Mouse (Mus musculus) megakaryocyte, embryonic 14.5 days (primary cell): Measurements from ENCODE around the gene Gpx4. TPM values are rescaled to one million over a fixed set of nuclear protein-coding genes. Genes with fewer than 3 reads are reported as not detected.

Source experiments
- H3K27me3 ChIP-seq: replicated peaks from 2 replicates; pipeline ENCODE3; 2012; ENCODE audit warnings: inconsistent platforms
- H3K36me3 ChIP-seq: replicated peaks from 2 replicates; pipeline ENCODE3; 2012; ENCODE audit warnings: low read length, inconsistent platforms, mixed read lengths
- H3K4me1 ChIP-seq: 2 replicates; pipeline ENCODE4 v1.6.1; 2012; ENCODE audit warnings: inconsistent platforms
- H3K4me3 ChIP-seq: replicated peaks from 2 replicates; pipeline ENCODE3; 2012; ENCODE audit warnings: moderate library complexity, mild to moderate bottlenecking, inconsistent platforms
- H3K9me3 ChIP-seq: 2 replicates; pipeline ENCODE4 v1.6.1; 2012; ENCODE audit warnings: inconsistent platforms
- FLI1 ChIP-seq: IDR thresholded peaks from 2 replicates; pipeline ENCODE4 v1.6.1; 2012; ENCODE audit warnings: low read length, inconsistent platforms, mixed read lengths
- GATA1 ChIP-seq: IDR thresholded peaks from 3 replicates; pipeline ENCODE4 v1.6.1; 2012; ENCODE audit warnings: mixed read lengths, low read length, inconsistent platforms, borderline replicate concordance
- polyA plus RNA-seq: library from polyadenylated mRNA; stranded (reverse); fragments of >175 nt; gene quantifications from 2 replicates; pipeline ENCODE4 v1.2.3, GENCODE M21; 2012; ENCODE audit warnings: low replicate concordance; ENCODE audit not compliant: insufficient read depth

The Gpx4 gene
- polyA plus RNA-seq, 1 experiment = 9,172 TPM

DNA sequence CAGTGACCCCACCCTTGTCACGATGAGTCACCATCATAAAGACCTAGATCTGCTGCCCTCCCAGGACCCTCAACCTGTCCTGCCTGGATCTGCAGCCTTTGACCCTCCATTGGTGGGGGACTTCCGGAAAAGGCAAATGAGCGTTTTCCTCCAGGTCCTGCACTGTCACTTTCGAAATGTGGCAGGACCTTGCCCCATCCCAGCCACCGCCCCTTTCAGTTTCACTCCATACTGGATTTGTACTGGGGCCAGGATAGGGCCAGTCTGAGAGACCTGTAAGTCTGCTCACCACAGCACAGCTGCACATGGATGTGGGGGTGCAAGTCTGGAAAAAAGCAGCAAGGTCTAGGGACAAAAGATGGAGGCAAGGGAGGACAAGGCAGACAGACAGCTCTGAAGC is 51.7 kb downstream of the Gpx4 start:
- Histone ChIP-seq H3K36me3 (peaks cover 65% of the 10 kb centered on the region), H3K4me3 (peak overlapping the region; percentile 79), H3K9me3 (no peaks in the 10 kb centered on the region), H3K27me3 (no peaks in the 10 kb centered on the region), H3K4me1 (peaks cover 94% of the 10 kb centered on the region)
- TF ChIP-seq GATA1 (no peak), FLI1 (no peak)

DNA sequence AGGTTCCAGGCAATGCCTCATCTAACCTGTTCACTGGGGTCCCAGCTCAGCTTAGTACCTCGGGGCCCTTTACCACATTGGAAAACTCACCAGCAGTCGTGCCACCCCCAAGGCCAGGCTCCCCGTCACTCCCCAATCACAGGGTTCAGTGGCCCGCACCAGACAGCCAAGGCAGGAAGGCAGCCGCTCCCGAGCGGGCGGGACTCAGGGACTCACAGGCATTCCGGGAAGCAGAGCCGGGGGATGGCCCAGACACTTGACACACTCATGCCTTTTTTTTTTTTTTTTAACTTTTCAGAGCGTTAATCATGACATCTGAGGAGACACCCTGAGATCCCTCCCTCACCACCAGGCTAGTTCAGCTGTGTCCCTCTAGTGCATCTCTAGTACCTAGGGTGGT is 54.0 kb downstream of the Gpx4 start:
- peaks cover 94% of the 10 kb centered on the region for H3K4me1 ChIP-seq
- H3K4me3 ChIP-seq = peak overlapping the region; percentile 97
- TF ChIP-seq GATA1 (no peak), FLI1 (no peak)
- H3K27me3 ChIP-seq = no peaks in the 10 kb centered on the region
- H3K36me3 ChIP-seq = peaks cover 43% of the 10 kb centered on the region
- H3K9me3 ChIP-seq = no peaks in the 10 kb centered on the region

DNA sequence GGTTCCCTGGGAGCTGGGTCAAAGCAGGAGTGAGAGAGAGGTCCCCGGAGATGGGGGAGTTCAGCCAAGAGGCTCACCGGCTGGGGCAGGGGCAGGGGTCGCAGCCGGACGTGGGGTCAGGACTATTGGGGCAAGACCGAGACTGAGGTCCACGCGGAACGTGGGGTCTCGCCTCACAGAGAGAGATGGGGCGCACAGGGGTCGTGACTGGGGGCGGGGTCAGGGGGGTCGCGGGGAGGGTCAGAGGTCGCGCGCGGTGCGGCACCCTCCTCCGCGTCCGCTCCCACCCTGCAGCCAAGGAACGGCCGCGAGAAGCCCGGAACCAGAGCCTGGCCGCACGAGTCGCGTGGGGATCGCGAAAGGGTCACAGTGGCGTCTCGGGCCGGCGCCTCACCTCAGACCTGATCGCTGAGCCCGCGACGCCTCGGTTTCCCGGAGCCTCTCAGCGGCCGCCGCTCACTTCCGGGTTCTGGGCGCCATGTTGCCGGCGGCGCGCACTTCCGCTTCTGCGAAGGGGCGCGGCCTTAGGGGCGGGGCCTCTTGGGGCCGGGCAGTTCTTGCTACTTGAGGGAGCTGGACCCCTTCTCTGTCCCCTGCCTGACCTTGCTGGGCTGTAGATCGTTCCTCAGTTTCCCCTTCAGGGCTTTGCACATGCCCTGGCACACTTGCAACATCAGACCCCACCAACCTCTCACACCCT is 55.4 kb downstream of the Gpx4 start:
- Histone ChIP-seq H3K4me1 (peaks cover 88% of the 10 kb centered on the region), H3K27me3 (no peaks in the 10 kb centered on the region), H3K9me3 (no peaks in the 10 kb centered on the region), H3K36me3 (peaks cover 32% of the 10 kb centered on the region), H3K4me3 (peak overlapping the region; percentile 97)
- TF ChIP-seq FLI1 (no peak), GATA1 (no peak)

DNA sequence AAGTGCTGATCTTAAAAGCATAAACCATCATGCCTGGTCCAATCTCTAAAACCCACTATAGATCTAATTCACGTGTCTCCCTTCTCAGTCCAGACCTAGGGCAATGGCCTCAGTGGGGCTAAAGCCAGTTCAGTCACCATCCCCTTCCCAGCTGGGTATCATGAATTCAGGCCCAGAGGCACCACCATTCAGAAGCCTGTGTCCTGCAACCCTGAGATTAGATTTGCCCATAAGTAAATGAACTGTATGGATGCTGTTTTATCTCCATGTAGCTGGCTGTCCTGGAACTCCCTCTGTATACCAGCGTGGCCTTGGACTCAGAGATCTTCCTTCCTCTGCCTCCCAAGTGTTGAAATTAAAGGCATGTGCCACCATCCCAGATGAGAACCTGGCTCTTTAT is 56.1 kb downstream of the Gpx4 start:
- peaks cover 29% of the 10 kb centered on the region for H3K36me3 ChIP-seq
- no peaks in the 10 kb centered on the region for H3K9me3 ChIP-seq
- H3K4me3 ChIP-seq = peak overlapping the region; percentile 97
- H3K27me3 ChIP-seq = no peaks in the 10 kb centered on the region
- TF ChIP-seq GATA1 = no peak
- TF ChIP-seq FLI1 = no peak
- peaks cover 88% of the 10 kb centered on the region for H3K4me1 ChIP-seq

DNA sequence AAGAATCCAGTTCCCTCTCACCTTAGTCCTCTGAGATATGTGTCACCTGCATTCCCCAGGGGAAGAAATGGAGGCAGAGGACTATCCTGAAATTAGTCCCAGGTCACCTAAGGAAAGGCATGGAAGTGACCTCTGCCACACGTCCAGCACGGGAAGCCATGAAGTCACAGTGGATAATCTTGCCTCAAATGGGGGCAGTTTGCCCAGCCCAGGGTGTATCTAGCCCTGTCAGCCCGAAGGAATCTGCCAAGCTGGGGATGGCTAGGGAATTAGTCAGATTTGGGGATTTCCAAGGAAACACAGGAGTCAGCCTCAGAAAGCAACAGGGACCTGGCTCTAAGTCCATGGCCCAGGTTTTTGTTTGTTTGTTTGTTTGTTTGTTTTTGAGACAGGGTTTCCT is 57.2 kb downstream of the Gpx4 start:
- H3K4me3 ChIP-seq = peak overlapping the region; percentile 21
- peaks cover 19% of the 10 kb centered on the region for H3K36me3 ChIP-seq
- H3K27me3 ChIP-seq = no peaks in the 10 kb centered on the region
- peaks cover 79% of the 10 kb centered on the region for H3K4me1 ChIP-seq
- TF ChIP-seq GATA1 (no peak), FLI1 (no peak)
- no peaks in the 10 kb centered on the region for H3K9me3 ChIP-seq

DNA sequence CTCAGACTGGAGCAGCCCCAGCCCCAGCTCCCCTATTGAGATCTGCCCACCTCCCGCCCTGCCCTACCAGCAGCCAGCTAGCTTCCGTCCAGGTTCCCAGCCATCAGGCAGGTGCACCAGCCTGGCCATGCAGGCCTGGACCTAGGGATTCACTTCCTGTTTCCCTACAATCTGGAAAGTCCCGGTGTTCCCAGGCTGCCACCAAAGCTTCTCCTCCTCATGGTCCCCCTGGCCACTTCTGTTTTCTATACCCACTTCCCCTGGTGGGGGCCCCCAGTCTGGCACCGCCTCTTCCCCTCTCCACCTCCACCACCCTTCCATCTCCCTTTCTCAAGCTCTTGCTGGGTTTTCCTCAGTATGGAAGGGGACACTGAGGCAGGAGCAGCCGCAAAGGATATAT is 58.5 kb downstream of the Gpx4 start, which contains the start of gene Sbno2:
Gene Sbno2, minus strand, starts transcription at position 112 of the 400 bp plus-strand sequence.
- TF ChIP-seq FLI1 (no peak), GATA1 (no peak)
- Histone ChIP-seq H3K4me3 (peak within 1 kb of the TSS; percentile 80), H3K27me3 (no peaks in the 10 kb centered on the region), H3K4me1 (peaks cover 76% of the 10 kb centered on the region), H3K9me3 (no peaks in the 10 kb centered on the region), H3K36me3 (peaks cover 6% of the 10 kb centered on the region)

DNA sequence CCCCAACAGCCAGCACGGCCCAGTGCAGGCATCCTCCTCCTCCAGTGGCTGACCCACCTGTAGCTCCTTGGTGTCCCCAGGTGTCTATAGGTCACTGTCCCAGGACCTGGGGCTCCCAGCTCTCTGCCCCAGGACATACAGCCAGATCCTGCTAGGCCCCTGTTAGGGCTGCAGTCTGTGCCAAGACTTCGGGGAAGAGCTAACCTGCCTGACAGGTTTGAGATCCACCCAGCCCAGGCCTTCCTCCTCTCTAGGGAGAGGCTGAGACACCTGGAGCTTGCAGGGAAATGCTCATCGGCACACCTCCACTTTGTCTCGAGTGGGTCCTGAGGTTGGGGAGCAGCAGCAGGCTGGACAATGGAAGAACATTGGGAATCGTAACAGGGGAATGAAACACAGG is 59.0 kb downstream of the Gpx4 start:
- H3K9me3 ChIP-seq = no peaks in the 10 kb centered on the region
- H3K36me3 ChIP-seq = peaks cover 1% of the 10 kb centered on the region
- no peak for TF ChIP-seq FLI1
- peaks cover 73% of the 10 kb centered on the region for H3K4me1 ChIP-seq
- no peaks in the 10 kb centered on the region for H3K27me3 ChIP-seq
- peak overlapping the region; percentile 65 for H3K4me3 ChIP-seq

Other genes with a start within 250 kb of the Gpx4 start
- 1.5 and 2.5 TPM in 2 replicates for gene Misp, start 226.2 kb upstream of the Gpx4 start, polyA plus RNA-seq
- 849 and 1,831 TPM in 2 replicates for gene Ptbp1, start 192.7 kb upstream of the Gpx4 start, polyA plus RNA-seq
- gene Prtn3, start 172.7 kb upstream of the Gpx4 start, polyA plus RNA-seq = 96.7 and 434 TPM in 2 replicates
- gene Plppr3, start 172.5 kb upstream of the Gpx4 start, polyA plus RNA-seq = 0.80 and 16.9 TPM in 2 replicates
- 5.6 and 23.2 TPM in 2 replicates for gene Elane, start 160.9 kb upstream of the Gpx4 start, polyA plus RNA-seq
- not detected in 2 replicates for gene Cfd, start 156.3 kb upstream of the Gpx4 start, polyA plus RNA-seq
- 32.2 and 85.7 TPM in 2 replicates for gene Med16, start 138.2 kb upstream of the Gpx4 start, polyA plus RNA-seq
- gene Gm26602, start 136.3 kb upstream of the Gpx4 start, polyA plus RNA-seq = not detected in 2 replicates
- 2.7 and 4.5 TPM in 2 replicates for gene Kiss1r, start 130.2 kb upstream of the Gpx4 start, polyA plus RNA-seq
- 418 and 597 TPM in 2 replicates for gene R3hdm4, start 126.0 kb upstream of the Gpx4 start, polyA plus RNA-seq
- gene Arid3a, start 120.1 kb upstream of the Gpx4 start, polyA plus RNA-seq = 89.7 and 142 TPM in 2 replicates
- 22.2 and 23.8 TPM in 2 replicates for gene Wdr18, start 87.0 kb upstream of the Gpx4 start, polyA plus RNA-seq
- not detected in 2 replicates for gene Grin3b, start 76.5 kb upstream of the Gpx4 start, polyA plus RNA-seq
- gene Tmem259, start 62.8 kb upstream of the Gpx4 start, polyA plus RNA-seq = 293 and 686 TPM in 2 replicates
- gene Cnn2, start 58.6 kb upstream of the Gpx4 start, polyA plus RNA-seq = 1,011 and 1,303 TPM in 2 replicates
- 47.4 and 62.2 TPM in 2 replicates for gene Abca7, start 50.7 kb upstream of the Gpx4 start, polyA plus RNA-seq
- gene Arhgap45, start 30.5 kb upstream of the Gpx4 start, polyA plus RNA-seq = 375 and 477 TPM in 2 replicates
- gene Polr2e, start 7.4 kb upstream of the Gpx4 start, polyA plus RNA-seq = 147 and 260 TPM in 2 replicates
- 151 and 347 TPM in 2 replicates for gene Sbno2, start 58.4 kb downstream of the Gpx4 start, polyA plus RNA-seq
- gene Stk11, start 68.6 kb downstream of the Gpx4 start, polyA plus RNA-seq = 153 and 200 TPM in 2 replicates
- gene Atp5d, start 91.5 kb downstream of the Gpx4 start, polyA plus RNA-seq = 1,192 and 1,533 TPM in 2 replicates
- 4.8 and 11.7 TPM in 2 replicates for gene Cbarp, start 93.7 kb downstream of the Gpx4 start, polyA plus RNA-seq
- gene Midn, start 101.1 kb downstream of the Gpx4 start, polyA plus RNA-seq = 171 and 203 TPM in 2 replicates
- gene Cirbp, start 118.8 kb downstream of the Gpx4 start, polyA plus RNA-seq = 27.7 and 39.5 TPM in 2 replicates
- gene 1600002K03Rik, start 125.8 kb downstream of the Gpx4 start, polyA plus RNA-seq = 3.0 and 7.7 TPM in 2 replicates
- gene Efna2, start 132.3 kb downstream of the Gpx4 start, polyA plus RNA-seq = 0.79 and 1.6 TPM in 2 replicates
- gene Mum1, start 179.3 kb downstream of the Gpx4 start, polyA plus RNA-seq = 9.6 TPM in 2 replicates
- gene Ndufs7, start 202.0 kb downstream of the Gpx4 start, polyA plus RNA-seq = 226 and 551 TPM in 2 replicates
- gene Gamt, start 213.8 kb downstream of the Gpx4 start, polyA plus RNA-seq = 3.2 and 11.3 TPM in 2 replicates
- 384 and 552 TPM in 2 replicates for gene Dazap1, start 214.3 kb downstream of the Gpx4 start, polyA plus RNA-seq
- gene Rps15, start 245.3 kb downstream of the Gpx4 start, polyA plus RNA-seq = 7,349 and 10,126 TPM in 2 replicates
- gene Apc2, start 248.8 kb downstream of the Gpx4 start, polyA plus RNA-seq = 0.92 and 4.5 TPM in 2 replicates